In genomic region chr15:78082149-78082548, GRCm38 (mm10) we compare ENCODE assay signal across 22 mouse cellular contexts. TPM values are rescaled to one million over a fixed set of nuclear protein-coding genes. Genes with fewer than 3 reads are reported as not detected.
DNase-seq lines count a peak whose midpoint lies in the region; ATAC-seq lines count a peak whose summit lies in the region.
"Had no signal": no experiment of that assay in that cellular context is flagged by ENCODE, and none has a peak within 500 bp of the region (broad histone marks: within the 10 kb centered on the region; RNA-seq: fewer than 3 reads in every experiment).

No protein-coding gene starts in this region.

- no peak overlapping the region for H3K4me2 ChIP-seq in midbrain, embryonic 14.5 days (ENCODE audit: low read length)
- H3K4me2 ChIP-seq in midbrain, embryonic 15.5 days = no peak overlapping the region
- H3K4me2 ChIP-seq: heart, embryonic 11.5 days; limb, embryonic 15.5 days; liver, embryonic 15.5 days; stomach, embryonic 15.5 days had no signal

- H3K9me3 ChIP-seq in midbrain, embryonic 14.5 days (ENCODE audit: control insufficient read depth, low read length) = no peaks in the 10 kb centered on the region
- no peaks in the 10 kb centered on the region for H3K9me3 ChIP-seq in midbrain, embryonic 15.5 days
- no peaks in the 10 kb centered on the region for H3K9me3 ChIP-seq in limb, embryonic 10.5 days (replicated peaks)
- H3K9me3 ChIP-seq: forebrain, embryonic 10.5 days; limb, embryonic 15.5 days; liver, embryonic 15.5 days; stomach, embryonic 15.5 days had no signal

- no peak for DNase-seq in midbrain, embryonic 14.5 days
- peak; percentile 74 for DNase-seq in cerebellum, adult 11 months
- DNase-seq in cerebellum, adult 9-11 months = peak; percentile 89
- no peak for DNase-seq in limb, embryonic 10.5 days (ENCODE audit: low spot score)
- no peak for DNase-seq in spleen, postnatal 14 days (ENCODE audit: low spot score in 2 of 2)
- DNase-seq in right cerebral cortex, postnatal 36 days (ENCODE audit: low spot score in 2 of 2) = no peak
- DNase-seq: adrenal gland, adult 8-10 months; gastrocnemius, adult 2 months; heart, postnatal 14 days; kidney, adult 18-20 months; kidney, postnatal 10 days; thymus, adult 2 months had no signal

- H3K27ac ChIP-seq in midbrain, embryonic 14.5 days (replicated peaks; ENCODE audit: low read depth, low read length) = 0 out of 2 replicates have a peak overlapping the region, but pooled peaks have one; percentile 1
- no peak overlapping the region for H3K27ac ChIP-seq in midbrain, embryonic 15.5 days
- H3K27ac ChIP-seq in limb, embryonic 10.5 days = no peak overlapping the region
- H3K27ac ChIP-seq: forebrain, embryonic 10.5 days; gastrocnemius, adult 2 months; limb, embryonic 15.5 days; liver, embryonic 15.5 days; stomach, embryonic 15.5 days had no signal

- no peak overlapping the region for H3K9ac ChIP-seq in midbrain, embryonic 14.5 days (replicated peaks; ENCODE audit: low read length)
- H3K9ac ChIP-seq in midbrain, embryonic 15.5 days = no peak overlapping the region
- H3K9ac ChIP-seq: limb, embryonic 15.5 days; liver, embryonic 15.5 days; stomach, embryonic 15.5 days had no signal

- WGBS in midbrain, embryonic 14.5 days = 50% methylated on average over 8 of the region's 8 CpGs
- 44% methylated on average over 8 of the region's 8 CpGs for WGBS in midbrain, embryonic 15.5 days
- 67% methylated on average over 8 of the region's 8 CpGs for WGBS in limb, embryonic 10.5 days

- H3K4me3 ChIP-seq in midbrain, embryonic 14.5 days (replicated peaks; ENCODE audit: low read depth, low read length) = no peak overlapping the region
- H3K4me3 ChIP-seq in midbrain, embryonic 15.5 days = no peak overlapping the region
- H3K4me3 ChIP-seq in limb, embryonic 10.5 days = no peak overlapping the region
- H3K4me3 ChIP-seq: forebrain, embryonic 10.5 days; gastrocnemius, adult 2 months; limb, embryonic 15.5 days; liver, embryonic 15.5 days; stomach, embryonic 15.5 days had no signal

- no peaks in the 10 kb centered on the region for H3K36me3 ChIP-seq in midbrain, embryonic 14.5 days (ENCODE audit: control insufficient read depth, insufficient read depth, low read length)
- no peaks in the 10 kb centered on the region for H3K36me3 ChIP-seq in midbrain, embryonic 15.5 days (replicated peaks)
- H3K36me3 ChIP-seq in limb, embryonic 10.5 days = no peaks in the 10 kb centered on the region
- H3K36me3 ChIP-seq: forebrain, embryonic 10.5 days; limb, embryonic 15.5 days; liver, embryonic 15.5 days; stomach, embryonic 15.5 days had no signal

- peaks cover 14% of the 10 kb centered on the region; the same call in 1 of the 2 replicates for H3K4me1 ChIP-seq in midbrain, embryonic 14.5 days (ENCODE audit: control insufficient read depth, insufficient read depth, low read length)
- H3K4me1 ChIP-seq in midbrain, embryonic 15.5 days = peaks cover 36% of the 10 kb centered on the region
- no peaks in the 10 kb centered on the region for H3K4me1 ChIP-seq in limb, embryonic 10.5 days
- H3K4me1 ChIP-seq: limb, embryonic 15.5 days; liver, embryonic 15.5 days; stomach, embryonic 15.5 days had no signal

- no peaks in the 10 kb centered on the region for H3K27me3 ChIP-seq in midbrain, embryonic 14.5 days (ENCODE audit: control insufficient read depth, insufficient read depth, low read length)
- H3K27me3 ChIP-seq in midbrain, embryonic 15.5 days (replicated peaks) = no peaks in the 10 kb centered on the region
- no peaks in the 10 kb centered on the region for H3K27me3 ChIP-seq in limb, embryonic 10.5 days (ENCODE audit: low read depth, poor library complexity, severe bottlenecking)
- H3K27me3 ChIP-seq: limb, embryonic 15.5 days; liver, embryonic 15.5 days; stomach, embryonic 15.5 days had no signal

- ATAC-seq in midbrain, embryonic 14.5 days (ENCODE audit: low FRiP score, low TSS enrichment) = no peak
- ATAC-seq in midbrain, embryonic 15.5 days (replicated peaks) = no peak
- ATAC-seq: lung, postnatal 0 days; Patski had no signal

RNA-seq across cellular contexts. Expression of gene Cacng2, which starts 37.7 kb away (rescaled TPM):
- 12.7 and 19.7 TPM in 2 replicates for polyA plus RNA-seq in midbrain, embryonic 14.5 days (2014; fragmentation: Nextera tagmentation; extraction: Ambion mirVana)
- polyA plus RNA-seq in midbrain, embryonic 15.5 days (2015; fragmentation: Nextera tagmentation; extraction: Ambion mirVana) = 14.4 and 15.3 TPM in 2 replicates
- not detected in 2 replicates for polyA plus RNA-seq in limb, embryonic 10.5 days (2016; fragmentation: Nextera tagmentation; extraction: Ambion mirVana)
- polyA plus RNA-seq: liver, embryonic 15.5 days; lung, postnatal 0 days; Patski; spleen, adult 2 months; thymus, adult 2 months; urinary bladder, adult 2 months had no signal

Comparison
In these comparisons a context has a peak if more than half of its experiments do, and no peak if none do; other contexts are left out.
1. DNase-seq: peak in cerebellum, adult 11 months (single experiment) and cerebellum, adult 9-11 months (single experiment); none in midbrain, embryonic 14.5 days (single experiment), limb, embryonic 10.5 days (single experiment), spleen, postnatal 14 days (0 of 2) and right cerebral cortex, postnatal 36 days (0 of 2).
2. RNA of gene Cacng2, which starts 37.7 kb away (polyA plus RNA-seq): 14.4 to 15.3 TPM in midbrain, embryonic 15.5 days and 12.7 to 19.7 TPM in midbrain, embryonic 14.5 days; not detected in limb, embryonic 10.5 days; every median in the first group is over 10 times any median in the second.